Mouse (Mus musculus) heart, embryonic 15.5 days (tissue): ENCODE measurements around the gene Gm10563. TPM values are rescaled to one million over a fixed set of nuclear protein-coding genes. Genes with fewer than 3 reads are reported as not detected.

Experiments used
- ATAC-seq: fragments of 200-750 bp; cut with Nextera tagmentation; replicated peaks from 2 replicates; pipeline ENCODE4 v1.8.0; 2017; ENCODE audit warnings: low read depth, moderate TSS enrichment; ENCODE audit not compliant: insufficient number of reproducible peaks, insufficient read depth, low FRiP score
- H3K27ac ChIP-seq: fragments of 300-500 bp; sonication (generic); 2 replicates; pipeline ENCODE4 v1.5.1; 2015; ENCODE audit warnings: mild to moderate bottlenecking, inconsistent platforms
- H3K27me3 ChIP-seq: fragments of 300-500 bp; sonication (generic); 2 replicates; pipeline ENCODE4 v1.6.1; 2015; ENCODE audit warnings: inconsistent platforms
- H3K36me3 ChIP-seq: fragments of 300-500 bp; sonication (generic); 2 replicates; pipeline ENCODE4 v1.6.1; 2015; ENCODE audit warnings: mild to moderate bottlenecking, inconsistent platforms
- H3K4me1 ChIP-seq: fragments of 300-500 bp; sonication (generic); replicated peaks from 2 replicates; pipeline ENCODE4 v1.6.1; 2015; ENCODE audit warnings: inconsistent platforms
- H3K4me2 ChIP-seq: fragments of 300-500 bp; sonication (generic); 2 replicates; pipeline ENCODE4 v1.6.1; 2015; ENCODE audit warnings: inconsistent platforms, mild to moderate bottlenecking, moderate library complexity
- H3K4me3 ChIP-seq: fragments of 300-500 bp; sonication (generic); 2 replicates; pipeline ENCODE4 v1.5.1; 2015; ENCODE audit warnings: mild to moderate bottlenecking, inconsistent platforms
- H3K9ac ChIP-seq: fragments of 300-500 bp; sonication (generic); 2 replicates; pipeline ENCODE4 v1.6.1; 2015; ENCODE audit warnings: mild to moderate bottlenecking, inconsistent platforms
- H3K9me3 ChIP-seq: fragments of 300-500 bp; sonication (generic); replicated peaks from 2 replicates; pipeline ENCODE4 v1.6.1; 2016; ENCODE audit warnings: inconsistent platforms
- WGBS: fragments of 180-500 bp; shearing (Covaris S2); methylation state at CpG from one replicate; pipeline ENCODE4 v1.1.7; 2015; ENCODE audit warnings: mixed read lengths; 5-methylcytosine and 5-hydroxymethylcytosine counted together
- polyA plus RNA-seq: library from polyadenylated mRNA; unstranded; fragments of >200 nt; fragmentation: Nextera tagmentation; extraction: Ambion mirVana; gene quantifications from 2 replicates; pipeline ENCODE4 v1.2.1, GENCODE M21; 2015

Gm10563 gene
- polyA plus RNA-seq, 1 experiment from 2014 or later = not detected

- Histone ChIP-seq H3K9ac (no peak overlapping the region), H3K4me2 (no peak overlapping the region), H3K27ac (no peak overlapping the region), H3K9me3 (no peaks in the 10 kb centered on the region), H3K4me1 (peaks cover 15% of the 10 kb centered on the region), H3K36me3 (peaks cover 11% of the 10 kb centered on the region; the same call in 1 of the 2 replicates), H3K27me3 (no peaks in the 10 kb centered on the region), H3K4me3 (no peak overlapping the region)
- ATAC-seq = no peak
- WGBS = 96% methylated on average over 4 of the region's 4 CpGs
Measured at GRCm38 (mm10) chr4:155605132-155605531, 40.1 kb downstream of the Gm10563 start.

GRCm38 (mm10) chr4:155603801-155604200 lies 41.4 kb downstream of the Gm10563 start:
- 92% methylated on average over 6 of the region's 6 CpGs for WGBS
- Histone ChIP-seq H3K9me3 (no peaks in the 10 kb centered on the region), H3K4me2 (no peak overlapping the region), H3K9ac (no peak overlapping the region), H3K4me1 (peaks cover 18% of the 10 kb centered on the region), H3K27me3 (no peaks in the 10 kb centered on the region), H3K4me3 (no peak overlapping the region), H3K36me3 (peaks cover 3% of the 10 kb centered on the region; the same call in 1 of the 2 replicates), H3K27ac (no peak overlapping the region)
- no peak for ATAC-seq

- peaks cover 18% of the 10 kb centered on the region for H3K4me1 ChIP-seq
- H3K9me3 ChIP-seq = no peaks in the 10 kb centered on the region
- WGBS = 94% methylated on average over 1 of the region's 1 CpGs
- ATAC-seq = no peak
- H3K27ac ChIP-seq = no peak overlapping the region
- peak overlapping the region; percentile 96 for H3K4me2 ChIP-seq
- no peak overlapping the region for H3K9ac ChIP-seq
- peaks cover 3% of the 10 kb centered on the region; the same call in 1 of the 2 replicates for H3K36me3 ChIP-seq
- H3K4me3 ChIP-seq = peak overlapping the region; percentile 99; the same call in 1 of the 2 replicates
- no peaks in the 10 kb centered on the region for H3K27me3 ChIP-seq
Measured at GRCm38 (mm10) chr4:155602753-155603152, 42.5 kb downstream of the Gm10563 start.

GRCm38 (mm10) chr4:155601997-155602456 lies 43.2 kb downstream of the Gm10563 start:
- no peak for ATAC-seq

GRCm38 (mm10) chr4:155601091-155601996 lies 43.9 kb downstream of the Gm10563 start, which contains the start of gene Slc35e2:
Gene Slc35e2, plus strand, starts transcription at chr4:155601416.
- Histone ChIP-seq H3K27ac (peak within 1 kb of the TSS; percentile 99), H3K4me1 (peaks cover 18% of the 10 kb centered on the region), H3K27me3 (no peaks in the 10 kb centered on the region), H3K9me3 (no peaks in the 10 kb centered on the region), H3K4me3 (peak within 1 kb of the TSS; percentile 99), H3K36me3 (peaks cover 3% of the 10 kb centered on the region; the same call in 1 of the 2 replicates), H3K9ac (peak within 1 kb of the TSS; percentile 96), H3K4me2 (peak within 1 kb of the TSS; percentile 96)
- WGBS = under 1% methylated on average over 61 of the region's 65 CpGs
- peak; percentile 95 for ATAC-seq

More at GRCm38 (mm10) chr4:155601997-155602456, 43.2 kb downstream of the Gm10563 start:
- Histone ChIP-seq H3K36me3 (peaks cover 3% of the 10 kb centered on the region; the same call in 1 of the 2 replicates), H3K9ac (peak overlapping the region; percentile 96), H3K4me3 (peak overlapping the region; percentile 99), H3K27ac (peak overlapping the region; percentile 99), H3K9me3 (no peaks in the 10 kb centered on the region), H3K4me1 (peaks cover 18% of the 10 kb centered on the region), H3K4me2 (peak overlapping the region; percentile 96), H3K27me3 (no peaks in the 10 kb centered on the region)
- 2% methylated on average over 29 of the region's 31 CpGs for WGBS

GRCm38 (mm10) chr4:155599901-155600825 lies 45.0 kb downstream of the Gm10563 start:
- Histone ChIP-seq H3K4me2 (peak overlapping the region; percentile 96), H3K36me3 (no peaks in the 10 kb centered on the region), H3K27me3 (no peaks in the 10 kb centered on the region), H3K9me3 (no peaks in the 10 kb centered on the region), H3K4me1 (peaks cover 18% of the 10 kb centered on the region), H3K27ac (peak overlapping the region; percentile 99), H3K4me3 (peak overlapping the region; percentile 99), H3K9ac (peak overlapping the region; percentile 51; the same call in 1 of the 2 replicates)
- WGBS = 83% methylated on average over 11 of the region's 11 CpGs
- no peak for ATAC-seq

- 23% methylated on average over 20 of the region's 20 CpGs for WGBS
- H3K4me1 ChIP-seq = peaks cover 18% of the 10 kb centered on the region
Measured at GRCm38 (mm10) chr4:155598536-155598935, 46.7 kb downstream of the Gm10563 start.

GRCm38 (mm10) chr4:155596606-155597005 lies 48.6 kb downstream of the Gm10563 start:
- Histone ChIP-seq H3K9me3 (no peaks in the 10 kb centered on the region), H3K36me3 (no peaks in the 10 kb centered on the region), H3K4me3 (no peak overlapping the region), H3K9ac (no peak overlapping the region), H3K4me2 (no peak overlapping the region), H3K27ac (no peak overlapping the region), H3K4me1 (0 out of 2 replicates have a peak, but pooled peaks cover 6% of the 10 kb centered on the region), H3K27me3 (no peaks in the 10 kb centered on the region)
- ATAC-seq = no peak
- WGBS = 67% methylated on average over 5 of the region's 5 CpGs

More at GRCm38 (mm10) chr4:155598536-155598935, 46.7 kb downstream of the Gm10563 start:
- Histone ChIP-seq H3K27me3 (no peaks in the 10 kb centered on the region), H3K27ac (no peak overlapping the region), H3K4me2 (no peak overlapping the region), H3K36me3 (no peaks in the 10 kb centered on the region), H3K4me3 (no peak overlapping the region), H3K9me3 (no peaks in the 10 kb centered on the region), H3K9ac (no peak overlapping the region)
- no peak for ATAC-seq

GRCm38 (mm10) chr4:155595777-155596176 lies 49.4 kb downstream of the Gm10563 start:
- no peak overlapping the region for H3K4me2 ChIP-seq
- no peak overlapping the region for H3K4me3 ChIP-seq
- H3K27me3 ChIP-seq = no peaks in the 10 kb centered on the region
- no peak overlapping the region for H3K27ac ChIP-seq
- H3K4me1 ChIP-seq = 0 out of 2 replicates have a peak, but pooled peaks cover 5% of the 10 kb centered on the region
- H3K9me3 ChIP-seq = no peaks in the 10 kb centered on the region
- no peak overlapping the region for H3K9ac ChIP-seq
- H3K36me3 ChIP-seq = no peaks in the 10 kb centered on the region
- no peak for ATAC-seq
- 70% methylated on average over 3 of the region's 3 CpGs for WGBS

GRCm38 (mm10) chr4:155593780-155594179 lies 51.4 kb downstream of the Gm10563 start:
- Histone ChIP-seq H3K36me3 (peaks cover 15% of the 10 kb centered on the region), H3K4me1 (no peaks in the 10 kb centered on the region), H3K9me3 (no peaks in the 10 kb centered on the region), H3K4me2 (no peak overlapping the region), H3K9ac (no peak overlapping the region), H3K4me3 (no peak overlapping the region), H3K27me3 (no peaks in the 10 kb centered on the region), H3K27ac (no peak overlapping the region)
- ATAC-seq = no peak
- 61% methylated on average over 1 of the region's 1 CpGs for WGBS
